Mouse (Mus musculus): ENCODE measurements at regions not wholly inside any gene's neighbourhood (a gene's known extent, or its start where the extent isn't known, plus 50 kb on each side); places are given as distances from the start of the nearest gene placed in this dataset.

- in situ Hi-C loops (cut with MboI, MseI) = no loop called here
Observed at GRCm38 (mm10) chr11:38886466-38886865, 1650.7 kb upstream of the Tenm2 start.

- in situ Hi-C loops (cut with MboI, MseI) = no loop called here
Observed at GRCm38 (mm10) chr11:38861622-38862345, 1626.0 kb upstream of the Tenm2 start.

- in situ Hi-C loops (cut with MboI, MseI) = no loop called here
Observed at GRCm38 (mm10) chr11:38856645-38857044, 1620.9 kb upstream of the Tenm2 start.

- in situ Hi-C loops (cut with MboI, MseI) = no loop called here
Observed at GRCm38 (mm10) chr11:38829148-38829547, 1593.4 kb upstream of the Tenm2 start.

GRCm38 (mm10) chr11:38828375-38828774 lies 1592.6 kb upstream of the Tenm2 start:
- in situ Hi-C loops (cut with MboI, MseI) = no loop called here

- in situ Hi-C loops (cut with MboI, MseI) = no loop called here
Observed at GRCm38 (mm10) chr11:38825172-38825753, 1589.5 kb upstream of the Tenm2 start.

GRCm38 (mm10) chr11:38818141-38818540 lies 1582.4 kb upstream of the Tenm2 start:
- in situ Hi-C loops (cut with MboI, MseI) = no loop called here

- in situ Hi-C loops (cut with MboI, MseI) = no loop called here
Observed at GRCm38 (mm10) chr11:38783548-38783947, 1547.8 kb upstream of the Tenm2 start.

- in situ Hi-C loops (cut with MboI, MseI) = no loop called here
Observed at GRCm38 (mm10) chr11:38779585-38779984, 1543.8 kb upstream of the Tenm2 start.

GRCm38 (mm10) chr11:38762241-38762640 lies 1526.5 kb upstream of the Tenm2 start:
- in situ Hi-C loops (cut with MboI, MseI) = no loop called here

GRCm38 (mm10) chr11:38747549-38747948 lies 1511.8 kb upstream of the Tenm2 start:
- in situ Hi-C loops (cut with MboI, MseI) = no loop called here

GRCm38 (mm10) chr11:38729101-38729500 lies 1493.3 kb upstream of the Tenm2 start:
- in situ Hi-C loops (cut with MboI, MseI) = no loop called here

- in situ Hi-C loops (cut with MboI, MseI) = no loop called here
Observed at GRCm38 (mm10) chr11:38715697-38716096, 1479.9 kb upstream of the Tenm2 start.

- in situ Hi-C loops (cut with MboI, MseI) = loop anchor here (25.0 kb wide), 1 partner anchor 1781 kb away; no protein-coding TSS in a partner anchor
Observed at GRCm38 (mm10) chr11:38681264-38681663, 1445.5 kb upstream of the Tenm2 start.

- in situ Hi-C loops (cut with MboI, MseI) = no loop called here
Observed at GRCm38 (mm10) chr11:38673367-38674056, 1437.7 kb upstream of the Tenm2 start.
